Mouse (Mus musculus) lung, postnatal 0 days (tissue): Measurements from ENCODE around the gene Tuba8. TPM values are rescaled to one million over a fixed set of nuclear protein-coding genes. Genes with fewer than 3 reads are reported as not detected.

Source experiments
- ATAC-seq: fragments of 200-750 bp; cut with Nextera tagmentation; 2 replicates; pipeline ENCODE4 v1.8.0; 2017; ENCODE audit warnings: moderate library complexity
- DNase-seq: peaks from one replicate; pipeline ENCODE4 v3.0.0-alpha.2; 2016; ENCODE audit warnings: low spot score
- H3K27ac ChIP-seq: fragments of 300-500 bp; sonication (generic); 2 replicates; pipeline ENCODE4 v1.5.1; 2014; ENCODE audit warnings: antibody characterized with exemption, mild to moderate bottlenecking, low read length, mixed read lengths
- H3K27me3 ChIP-seq: fragments of 300-500 bp; sonication (generic); replicated peaks from 2 replicates; pipeline ENCODE4 v1.6.1; 2014; ENCODE audit warnings: low read length, mixed read lengths; ENCODE audit not compliant: insufficient read depth
- H3K36me3 ChIP-seq: fragments of 300-500 bp; sonication (generic); 2 replicates; pipeline ENCODE4 v1.6.1; 2014; ENCODE audit warnings: low read length, mixed read lengths; ENCODE audit not compliant: insufficient read depth
- H3K4me1 ChIP-seq: fragments of 300-500 bp; sonication (generic); 2 replicates; pipeline ENCODE4 v1.6.1; 2014; ENCODE audit warnings: antibody characterized with exemption, low read depth, low read length, mixed read lengths; ENCODE audit not compliant: insufficient read depth
- H3K4me2 ChIP-seq: fragments of 300-500 bp; sonication (generic); replicated peaks from 2 replicates; pipeline ENCODE4 v1.6.1; 2014; ENCODE audit warnings: low read depth, mild to moderate bottlenecking, low read length, moderate library complexity, mixed read lengths
- H3K4me3 ChIP-seq: fragments of 300-500 bp; sonication (generic); 2 replicates; pipeline ENCODE4 v1.5.1; 2014; ENCODE audit warnings: low read depth, low read length
- H3K9ac ChIP-seq: fragments of 300-500 bp; sonication (generic); replicated peaks from 2 replicates; pipeline ENCODE4 v1.6.1; 2014; ENCODE audit warnings: low read depth, mild to moderate bottlenecking
- H3K9me3 ChIP-seq: fragments of 300-500 bp; sonication (generic); 2 replicates; pipeline ENCODE4 v1.6.1; 2016; ENCODE audit warnings: low read length, mixed read lengths
- CTCF ChIP-seq: IDR thresholded peaks from 2 replicates; pipeline ENCODE4 v1.5.1; 2016; ENCODE audit warnings: antibody characterized with exemption, mild to moderate bottlenecking
- EP300 ChIP-seq: IDR thresholded peaks from 2 replicates; pipeline ENCODE4 v1.6.1; 2016; ENCODE audit warnings: antibody characterized with exemption, mild to moderate bottlenecking, control low read depth
- WGBS: fragments of 180-500 bp; shearing (Covaris S2); extraction: QIAGEN DNeasy Blood & Tissue Kit; methylation state at CpG from one replicate; pipeline ENCODE4 v1.1.7; 2014; 5-methylcytosine and 5-hydroxymethylcytosine counted together
- polyA plus RNA-seq: library from polyadenylated mRNA; unstranded; fragments of >200 nt; fragmentation: Nextera tagmentation; extraction: Ambion mirVana; gene quantifications from 2 replicates; pipeline ENCODE4 v1.2.1, GENCODE M21; 2015

Tuba8 gene
- polyA plus RNA-seq, 1 experiment from 2014 or later: 13.9 TPM

DNA sequence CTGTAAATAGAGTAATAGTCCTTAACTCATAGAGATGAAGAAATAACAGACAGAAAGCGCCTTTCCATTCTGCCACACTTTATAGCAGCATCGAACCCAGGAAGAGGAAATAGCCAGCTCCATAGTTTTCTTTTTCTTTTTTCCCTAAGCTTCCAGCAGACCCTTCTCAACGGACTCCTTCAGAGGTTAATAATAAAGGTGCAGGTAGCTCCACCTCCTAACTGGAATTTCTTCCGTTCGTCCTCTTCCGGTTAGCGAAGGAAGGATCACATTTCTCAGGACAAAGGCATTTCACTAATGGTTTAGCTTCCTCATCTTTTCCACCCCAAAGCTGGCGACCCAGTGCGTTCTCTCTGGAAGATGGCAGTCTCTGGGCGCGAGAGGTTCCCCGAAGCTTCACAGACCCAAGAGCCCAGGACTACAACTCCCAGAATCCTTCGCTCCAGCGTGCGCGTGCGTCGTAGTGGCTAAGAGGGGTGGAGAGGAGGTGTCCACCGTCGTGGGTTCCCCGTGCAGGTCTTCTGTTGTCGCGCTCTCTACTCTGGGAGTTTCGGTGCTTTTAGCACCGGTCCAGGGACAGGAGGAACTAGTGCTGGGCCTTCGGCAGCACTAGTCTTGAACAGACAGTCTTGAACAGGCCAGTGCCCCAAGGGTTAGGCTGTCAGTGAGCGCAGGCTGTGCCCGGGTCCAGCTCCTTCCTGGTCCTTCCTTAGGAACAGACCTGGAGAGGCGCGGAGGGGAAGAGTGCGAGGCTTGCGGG lies 26.9 kb upstream of the Tuba8 start, which contains the start of gene Pex26:
Pex26 (plus strand) TSS at position 254 of the 760 bp plus-strand sequence.
- Histone ChIP-seq H3K27ac (peak within 1 kb of the TSS; percentile 58), H3K9me3 (no peaks in the 10 kb centered on the region), H3K27me3 (no peaks in the 10 kb centered on the region), H3K4me2 (peak within 1 kb of the TSS; percentile 99), H3K4me3 (peak within 1 kb of the TSS; percentile 58), H3K9ac (peak within 1 kb of the TSS; percentile 13; the same call in 1 of the 2 replicates), H3K36me3 (peaks cover 8% of the 10 kb centered on the region; the same call in 1 of the 2 replicates), H3K4me1 (no peaks in the 10 kb centered on the region; the same call in 1 of the 2 replicates)
- ATAC-seq (peak; percentile 78), DNase-seq (peak; percentile 90)
- WGBS: 1% methylated on average over 32 of the region's 32 CpGs
- no peak for TF ChIP-seq EP300
- TF ChIP-seq CTCF: no peak

DNA sequence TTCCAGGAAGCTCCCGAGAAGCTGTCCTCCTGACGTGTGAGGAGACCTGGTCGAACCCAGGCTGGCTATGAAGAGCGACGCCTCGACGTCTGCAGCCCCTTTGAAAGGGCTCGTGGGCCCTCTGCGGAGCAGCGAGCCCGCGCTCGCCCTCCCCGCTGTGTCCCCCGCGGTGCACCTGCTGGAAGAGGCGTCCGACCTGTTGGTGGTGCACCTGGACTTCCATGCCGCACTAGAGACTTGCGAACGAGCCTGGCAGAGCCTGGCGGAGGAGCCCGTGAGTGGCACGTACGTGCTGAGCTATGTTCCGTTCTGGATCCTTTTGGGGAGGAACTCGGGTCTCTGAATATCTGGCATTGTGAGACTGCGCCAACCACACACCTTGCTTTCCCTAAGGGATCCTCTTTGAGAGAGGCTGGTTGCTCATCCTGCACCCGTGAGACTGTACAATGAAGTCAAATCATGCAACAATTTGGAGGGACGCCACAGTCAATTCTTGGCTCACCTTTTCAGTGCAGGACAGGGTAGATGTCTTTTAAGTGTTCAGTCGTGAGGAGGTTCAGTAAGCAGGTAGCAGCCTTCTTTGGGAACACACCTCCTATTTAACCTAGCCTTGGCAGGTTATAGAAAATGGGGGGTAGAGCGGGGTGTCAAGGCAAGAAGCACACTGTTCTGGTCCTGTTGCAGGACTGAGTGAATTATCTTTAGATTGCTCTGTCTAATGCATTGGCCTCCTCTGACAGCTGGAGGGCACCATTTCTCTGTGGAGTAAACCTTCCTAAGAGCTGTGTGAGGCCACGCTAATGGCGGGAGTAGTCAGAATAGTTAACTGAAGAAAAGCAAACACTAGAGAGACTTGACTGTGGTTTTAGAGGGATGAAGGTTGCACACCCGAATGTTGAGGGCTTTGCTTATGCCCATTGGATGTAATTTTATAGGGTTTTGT lies 26.0 kb upstream of the Tuba8 start:
- H3K27ac ChIP-seq: peak overlapping the region; percentile 61
- peaks cover 8% of the 10 kb centered on the region; the same call in 1 of the 2 replicates for H3K36me3 ChIP-seq
- DNase-seq: peak; percentile 93

DNA sequence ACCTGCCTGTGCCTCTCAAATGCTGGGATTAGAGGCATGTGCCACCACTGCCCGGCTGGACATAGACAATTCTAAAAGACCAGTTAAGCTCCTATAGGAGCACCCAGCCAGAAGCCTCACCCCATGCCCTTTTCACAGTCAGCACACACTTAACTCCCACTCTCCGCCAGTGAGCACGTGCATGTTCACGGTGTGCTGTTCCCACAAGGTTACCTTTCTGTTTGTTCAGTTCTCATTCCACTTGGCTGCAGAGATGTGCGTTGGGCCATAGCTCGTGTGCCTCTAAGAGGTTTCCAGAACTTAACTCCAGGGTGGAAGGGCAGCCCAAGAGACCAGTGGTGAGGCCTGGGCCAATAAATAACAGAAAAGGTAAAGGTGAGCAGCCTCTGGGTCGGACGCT lies 25.3 kb upstream of the Tuba8 start:
- ATAC-seq (peak; percentile 80), DNase-seq (peak; percentile 84)
- WGBS: 60% methylated on average over 8 of the region's 8 CpGs
- 0 out of 2 replicates have a peak overlapping the region, but pooled peaks have one; percentile 58 for H3K4me3 ChIP-seq
- no peaks in the 10 kb centered on the region; the same call in 1 of the 2 replicates for H3K4me1 ChIP-seq
- H3K4me2 ChIP-seq: peak overlapping the region; percentile 99
- TF ChIP-seq EP300 (peak; percentile 15; the same call in 1 of the 2 replicates), CTCF (no peak)
- H3K9me3 ChIP-seq: no peaks in the 10 kb centered on the region
- peaks cover 8% of the 10 kb centered on the region; the same call in 1 of the 2 replicates for H3K36me3 ChIP-seq
- no peaks in the 10 kb centered on the region for H3K27me3 ChIP-seq
- H3K9ac ChIP-seq: 0 out of 2 replicates have a peak overlapping the region, but pooled peaks have one; percentile 4
- peak overlapping the region; percentile 61 for H3K27ac ChIP-seq

More for the DNA sequence above, 26.0 kb upstream of the Tuba8 start:
- no peaks in the 10 kb centered on the region for H3K27me3 ChIP-seq
- 3% methylated on average over 34 of the region's 35 CpGs for WGBS
- peak overlapping the region; percentile 58 for H3K4me3 ChIP-seq
- H3K4me2 ChIP-seq: peak overlapping the region; percentile 99
- TF ChIP-seq CTCF (peak; percentile 92), EP300 (no peak)
- H3K9me3 ChIP-seq: no peaks in the 10 kb centered on the region
- H3K9ac ChIP-seq: peak overlapping the region; percentile 13; the same call in 1 of the 2 replicates
- no peaks in the 10 kb centered on the region; the same call in 1 of the 2 replicates for H3K4me1 ChIP-seq
- peak; percentile 85 for ATAC-seq

DNA sequence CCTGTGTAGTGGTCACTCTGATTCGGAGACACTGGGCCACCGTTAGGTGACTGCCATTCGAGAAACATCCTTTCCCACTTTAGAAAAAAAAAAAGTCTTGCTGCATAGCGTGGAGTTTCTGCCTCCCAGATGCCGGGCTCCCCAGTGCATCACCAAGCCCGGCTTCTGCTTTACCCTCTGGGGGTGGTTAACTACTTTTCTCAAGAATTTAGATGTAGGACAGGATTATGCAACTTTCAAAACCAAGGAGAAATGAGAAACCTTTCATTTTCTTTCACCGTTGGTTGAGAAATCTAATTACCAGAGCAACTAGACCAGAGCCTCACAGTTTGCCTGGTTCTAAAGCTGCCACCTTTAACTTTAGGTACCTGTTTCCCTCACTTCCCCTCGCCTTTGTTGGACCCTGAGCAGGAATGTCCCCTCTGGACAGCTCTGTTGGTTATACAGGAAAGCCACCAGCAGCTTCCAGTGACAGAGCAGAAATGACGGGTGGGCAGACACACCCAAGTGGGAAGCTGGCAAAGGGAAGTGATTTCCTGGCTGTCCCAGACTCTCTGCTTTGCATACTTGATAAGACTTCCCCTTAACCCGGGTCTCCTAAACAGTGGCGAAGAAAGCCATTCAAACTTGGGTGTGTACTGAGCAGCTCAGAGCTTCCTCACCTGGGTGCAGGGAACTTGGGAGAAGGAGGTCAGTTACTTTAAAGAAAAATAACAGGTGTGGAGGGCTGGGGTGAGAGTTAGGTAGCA lies 19.1 kb upstream of the Tuba8 start:
- peak; percentile 55 for ATAC-seq
- DNase-seq: peak; percentile 73
- H3K36me3 ChIP-seq: peaks cover 8% of the 10 kb centered on the region; the same call in 1 of the 2 replicates

More for the DNA sequence above, 19.1 kb upstream of the Tuba8 start:
- no peak overlapping the region for H3K27ac ChIP-seq
- no peak for TF ChIP-seq CTCF
- 0 out of 2 replicates have a peak, but pooled peaks have one; percentile 11 for TF ChIP-seq EP300
- no peak overlapping the region for H3K4me3 ChIP-seq
- H3K27me3 ChIP-seq: no peaks in the 10 kb centered on the region
- peaks cover 3% of the 10 kb centered on the region; the same call in 1 of the 2 replicates for H3K4me1 ChIP-seq
- H3K9me3 ChIP-seq: no peaks in the 10 kb centered on the region
- H3K4me2 ChIP-seq: no peak overlapping the region
- 54% methylated on average over 11 of the region's 11 CpGs for WGBS
- H3K9ac ChIP-seq: no peak overlapping the region
